Mouse (Mus musculus): ENCODE data around the gene Tfeb. TPM values are rescaled to one million over a fixed set of nuclear protein-coding genes. Genes with fewer than 3 reads are reported as not detected.

The Tfeb gene
- 30.7 and 37.8 TPM in 2 replicates for polyA plus RNA-seq (2015; fragmentation: Nextera tagmentation; extraction: Ambion mirVana)

DNA sequence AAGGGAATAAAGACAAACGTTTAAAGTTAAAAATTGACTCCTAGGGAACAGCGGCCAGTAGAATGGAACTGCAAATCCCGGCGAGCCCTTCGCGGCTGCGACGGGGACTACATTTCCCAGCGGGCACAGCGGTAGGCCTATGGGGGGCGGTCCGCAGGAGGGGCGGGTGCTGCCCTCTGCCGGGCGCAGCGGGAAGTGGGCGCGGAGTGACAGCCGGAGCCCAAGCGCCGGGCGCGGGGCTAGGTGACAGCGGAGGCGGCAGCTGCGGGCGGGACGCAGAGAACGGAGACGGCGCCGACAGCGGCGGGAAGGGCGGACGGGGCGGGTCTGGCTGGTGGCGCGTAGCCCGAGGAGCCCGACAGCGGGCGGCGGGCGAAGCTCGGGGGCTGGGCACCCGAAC is at the start of gene Tfeb:
Tfeb (plus strand) TSS at position 175 of the 400 bp plus-strand sequence.
- Histone ChIP-seq H3K4me2 (ENCODE audit: low read depth, low read length) (peak within 1 kb of the TSS; percentile 94), H3K9me3 (ENCODE audit: control insufficient read depth, low read length) (no peaks in the 10 kb centered on the region), H3K4me3 (ENCODE audit: low read length) (peak within 1 kb of the TSS; percentile 77), H3K4me1 (ENCODE audit: control insufficient read depth, insufficient read depth, low read length) (peaks cover 24% of the 10 kb centered on the region), H3K36me3 (ENCODE audit: control insufficient read depth, insufficient read depth, low read length) (no peaks in the 10 kb centered on the region), H3K9ac (ENCODE audit: low read depth, low read length) (peak within 1 kb of the TSS; percentile 80), H3K27ac (ENCODE audit: low read length) (peak within 1 kb of the TSS; percentile 94), H3K27me3 (replicated peaks; ENCODE audit: control insufficient read depth, insufficient read depth, low read length) (no peaks in the 10 kb centered on the region)
- ATAC-seq: peak; percentile 67
- WGBS: under 1% methylated on average over 45 of the region's 47 CpGs

DNA sequence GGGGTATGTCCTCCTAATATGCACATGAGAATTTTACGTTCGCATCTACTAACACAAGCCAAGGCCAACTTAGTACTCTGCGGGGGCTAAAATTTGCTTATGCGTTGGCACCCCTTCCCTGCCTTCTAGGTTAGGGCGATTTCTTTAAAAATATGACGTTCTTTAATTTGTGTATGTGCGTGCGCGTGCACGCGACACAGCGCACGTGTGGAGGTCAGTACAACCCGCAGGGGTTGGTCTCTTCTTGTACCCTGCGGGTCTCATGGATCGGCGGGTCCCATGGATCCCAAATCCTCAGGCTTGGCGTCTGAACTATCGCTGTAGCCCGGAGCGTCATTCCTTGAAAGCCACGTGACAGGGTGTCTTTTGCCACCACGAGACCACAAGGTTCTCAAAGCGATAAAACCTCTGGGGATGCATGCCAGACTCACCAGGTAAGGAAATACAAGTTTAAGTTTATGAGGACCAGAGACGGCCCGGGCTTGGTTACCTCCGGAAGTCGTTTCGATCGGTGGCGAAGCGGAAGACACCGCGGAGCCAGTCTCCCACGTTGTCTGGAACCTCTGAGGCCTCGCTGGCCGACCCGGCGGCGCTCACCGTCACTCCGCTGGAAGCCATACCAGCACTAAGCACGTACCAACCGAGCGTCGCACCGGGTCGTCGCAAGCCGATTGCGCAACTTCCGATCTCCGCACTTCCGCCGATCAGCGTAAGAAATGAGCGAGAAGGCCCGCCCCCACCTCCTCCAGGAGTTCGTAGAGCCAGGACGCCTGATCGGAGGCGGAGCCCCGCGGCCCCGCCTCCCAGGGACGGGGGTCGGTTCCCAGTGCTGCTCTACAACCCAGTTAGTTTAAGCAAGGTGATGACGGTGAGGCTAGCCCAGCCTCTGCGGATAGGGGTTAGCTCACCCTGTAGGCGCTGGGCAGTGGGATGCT is 49.2 kb upstream of the Tfeb start:
- under 1% methylated on average over 70 of the region's 70 CpGs for WGBS
- peak; percentile 89 for ATAC-seq
- Histone ChIP-seq H3K9ac (ENCODE audit: low read depth, low read length) (peak overlapping the region; percentile 86), H3K9me3 (ENCODE audit: control insufficient read depth, low read length) (no peaks in the 10 kb centered on the region), H3K27me3 (replicated peaks; ENCODE audit: control insufficient read depth, insufficient read depth, low read length) (no peaks in the 10 kb centered on the region), H3K4me3 (ENCODE audit: low read length) (peak overlapping the region; percentile 91), H3K4me2 (ENCODE audit: low read depth, low read length) (peak overlapping the region; percentile 97), H3K27ac (ENCODE audit: low read length) (peak overlapping the region; percentile 87), H3K36me3 (ENCODE audit: control insufficient read depth, insufficient read depth, low read length) (0 out of 2 replicates have a peak, but pooled peaks cover 7% of the 10 kb centered on the region), H3K4me1 (ENCODE audit: control insufficient read depth, insufficient read depth, low read length) (peaks cover 10% of the 10 kb centered on the region; the same call in 1 of the 2 replicates)

DNA sequence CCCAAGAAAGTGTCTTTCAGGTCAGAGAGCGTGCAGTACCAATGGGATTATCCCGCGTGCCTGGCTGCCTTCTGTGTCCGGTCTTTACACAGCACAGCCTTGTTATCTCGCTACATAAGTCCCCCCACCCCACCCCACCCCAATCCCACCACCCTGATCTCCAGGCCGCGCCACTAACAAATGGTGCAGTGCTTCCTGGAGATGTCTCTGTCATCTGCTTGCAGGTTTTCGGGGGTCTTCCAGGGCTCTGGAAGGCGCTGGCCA is 48.6 kb upstream of the Tfeb start, which contains the start of gene Tomm6:
Tomm6 (minus strand) TSS at position 43 of the 264 bp plus-strand sequence.
- H3K4me3 ChIP-seq (ENCODE audit: low read length): peak within 1 kb of the TSS; percentile 91
- no peaks in the 10 kb centered on the region for H3K27me3 ChIP-seq (replicated peaks; ENCODE audit: control insufficient read depth, insufficient read depth, low read length)
- ATAC-seq: no peak
- H3K36me3 ChIP-seq (ENCODE audit: control insufficient read depth, insufficient read depth, low read length): 0 out of 2 replicates have a peak, but pooled peaks cover 7% of the 10 kb centered on the region
- WGBS: 1% methylated on average over 9 of the region's 9 CpGs
- peak within 1 kb of the TSS; percentile 86 for H3K9ac ChIP-seq (ENCODE audit: low read depth, low read length)
- H3K4me2 ChIP-seq (ENCODE audit: low read depth, low read length): peak within 1 kb of the TSS; percentile 97
- H3K27ac ChIP-seq (ENCODE audit: low read length): peak within 1 kb of the TSS; percentile 87
- H3K9me3 ChIP-seq (ENCODE audit: control insufficient read depth, low read length): no peaks in the 10 kb centered on the region
- peaks cover 10% of the 10 kb centered on the region; the same call in 1 of the 2 replicates for H3K4me1 ChIP-seq (ENCODE audit: control insufficient read depth, insufficient read depth, low read length)

DNA sequence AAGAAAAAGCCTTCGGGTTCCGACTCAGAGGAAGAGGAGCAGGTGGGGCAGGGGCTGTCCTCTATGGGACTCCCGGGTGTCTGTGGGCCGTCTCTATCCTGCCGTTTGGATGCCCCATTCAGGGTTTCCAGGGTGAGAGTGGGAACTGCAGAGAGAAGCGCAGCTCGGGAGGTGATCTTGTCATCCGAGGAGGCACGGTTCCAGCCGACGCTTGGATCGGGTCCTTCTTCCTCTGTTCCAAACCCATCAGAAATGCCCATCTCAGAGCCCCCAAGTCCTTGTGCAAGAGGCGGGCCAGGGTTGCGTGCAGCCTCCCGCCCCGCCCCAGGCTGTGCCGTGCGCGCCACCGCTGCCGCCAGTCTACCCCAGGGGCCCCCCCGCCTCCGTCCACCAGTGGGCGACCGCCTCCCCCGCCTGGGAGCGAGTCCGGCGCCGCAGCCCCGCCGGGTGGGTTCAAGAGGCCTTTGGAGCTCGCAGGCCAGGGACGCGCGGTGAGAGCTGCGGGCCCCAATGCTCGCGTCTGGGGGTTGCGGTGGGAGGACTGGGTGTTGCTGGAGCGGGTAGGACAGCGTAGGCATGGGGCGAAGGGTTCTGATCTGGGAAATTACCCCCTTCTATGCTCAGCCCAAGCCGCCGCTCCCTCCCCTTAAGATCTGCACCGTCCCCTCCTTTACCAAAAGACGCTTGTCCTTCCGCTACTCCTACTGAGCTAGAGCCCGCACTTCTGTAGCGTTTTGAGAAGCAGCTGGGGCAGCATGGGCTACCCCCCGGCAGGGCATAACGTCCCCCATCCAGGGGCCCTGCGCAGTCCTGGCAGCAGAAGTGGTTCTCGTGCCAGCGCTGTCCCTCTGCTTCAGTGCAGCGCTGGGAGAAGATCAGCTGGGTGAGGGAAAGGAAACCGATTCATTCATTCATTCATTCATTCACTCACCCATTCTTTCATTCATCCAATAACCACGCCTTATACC is 47.9 kb upstream of the Tfeb start, which contains the start of gene Frs3:
Frs3 (plus strand) TSS at position 423 of the 968 bp plus-strand sequence.
- Histone ChIP-seq H3K9ac (ENCODE audit: low read depth, low read length) (peak within 1 kb of the TSS; percentile 86), H3K9me3 (ENCODE audit: control insufficient read depth, low read length) (no peaks in the 10 kb centered on the region), H3K27me3 (replicated peaks; ENCODE audit: control insufficient read depth, insufficient read depth, low read length) (no peaks in the 10 kb centered on the region), H3K36me3 (ENCODE audit: control insufficient read depth, insufficient read depth, low read length) (0 out of 2 replicates have a peak, but pooled peaks cover 7% of the 10 kb centered on the region), H3K4me2 (ENCODE audit: low read depth, low read length) (peak within 1 kb of the TSS; percentile 97), H3K4me1 (ENCODE audit: control insufficient read depth, insufficient read depth, low read length) (peaks cover 10% of the 10 kb centered on the region; the same call in 1 of the 2 replicates), H3K4me3 (ENCODE audit: low read length) (peak within 1 kb of the TSS; percentile 91), H3K27ac (ENCODE audit: low read length) (peak within 1 kb of the TSS; percentile 87)
- 2% methylated on average over 58 of the region's 58 CpGs for WGBS
- ATAC-seq: peak; percentile 65

DNA sequence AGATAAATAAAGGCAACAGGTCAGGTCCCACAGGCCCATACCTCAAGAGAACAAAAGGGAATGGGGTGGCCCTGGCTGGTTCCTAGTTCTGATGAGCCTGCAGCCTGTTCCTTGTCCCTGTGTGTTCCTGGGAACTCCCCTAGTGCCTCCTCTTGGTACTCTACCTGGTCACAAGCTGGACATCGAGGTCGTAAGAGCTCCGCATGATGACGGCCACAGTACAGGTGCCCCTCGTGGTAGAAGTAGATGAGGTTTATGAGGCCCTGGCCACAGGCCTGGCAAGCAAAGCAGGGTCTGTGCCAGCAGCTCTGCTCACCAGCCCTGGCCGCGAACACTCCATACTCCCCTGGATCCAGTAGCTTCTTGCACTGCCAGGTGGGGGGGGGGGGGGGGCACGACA is 46.9 kb upstream of the Tfeb start:
- Histone ChIP-seq H3K9ac (ENCODE audit: low read depth, low read length) (0 out of 2 replicates have a peak overlapping the region, but pooled peaks have one; percentile 3), H3K27ac (ENCODE audit: low read length) (no peak overlapping the region), H3K36me3 (ENCODE audit: control insufficient read depth, insufficient read depth, low read length) (0 out of 2 replicates have a peak, but pooled peaks cover 4% of the 10 kb centered on the region), H3K9me3 (ENCODE audit: control insufficient read depth, low read length) (no peaks in the 10 kb centered on the region), H3K4me3 (ENCODE audit: low read length) (no peak overlapping the region), H3K4me1 (ENCODE audit: control insufficient read depth, insufficient read depth, low read length) (peaks cover 13% of the 10 kb centered on the region; the same call in 1 of the 2 replicates), H3K27me3 (replicated peaks; ENCODE audit: control insufficient read depth, insufficient read depth, low read length) (no peaks in the 10 kb centered on the region), H3K4me2 (ENCODE audit: low read depth, low read length) (no peak overlapping the region)
- 84% methylated on average over 8 of the region's 8 CpGs for WGBS
- no peak for ATAC-seq

DNA sequence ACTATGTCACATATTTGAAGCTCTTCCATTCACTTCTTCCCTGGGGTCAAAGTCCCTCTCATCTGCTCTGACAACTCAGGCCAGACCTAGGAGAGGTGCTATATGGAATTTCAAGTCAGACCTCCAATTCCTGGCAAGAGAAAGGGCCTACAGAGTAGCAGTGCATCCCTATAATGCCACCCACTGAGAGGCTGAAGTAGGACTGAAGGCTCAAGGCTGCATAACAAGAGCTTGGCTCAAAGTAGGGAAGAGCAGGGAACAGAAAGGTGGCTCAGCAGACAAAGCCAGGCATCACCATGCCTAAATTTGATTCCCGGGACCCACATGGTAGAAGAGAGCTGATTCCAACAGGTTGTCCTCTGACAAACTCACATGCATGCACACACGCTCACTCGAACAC is 45.2 kb upstream of the Tfeb start:
- WGBS: 92% methylated on average over 3 of the region's 3 CpGs
- Histone ChIP-seq H3K4me1 (ENCODE audit: control insufficient read depth, insufficient read depth, low read length) (peaks cover 12% of the 10 kb centered on the region; the same call in 1 of the 2 replicates), H3K27ac (ENCODE audit: low read length) (no peak overlapping the region), H3K27me3 (replicated peaks; ENCODE audit: control insufficient read depth, insufficient read depth, low read length) (no peaks in the 10 kb centered on the region), H3K9me3 (ENCODE audit: control insufficient read depth, low read length) (no peaks in the 10 kb centered on the region), H3K9ac (ENCODE audit: low read depth, low read length) (no peak overlapping the region), H3K4me3 (ENCODE audit: low read length) (no peak overlapping the region), H3K4me2 (ENCODE audit: low read depth, low read length) (no peak overlapping the region), H3K36me3 (ENCODE audit: control insufficient read depth, insufficient read depth, low read length) (no peaks in the 10 kb centered on the region)
- no peak for ATAC-seq

DNA sequence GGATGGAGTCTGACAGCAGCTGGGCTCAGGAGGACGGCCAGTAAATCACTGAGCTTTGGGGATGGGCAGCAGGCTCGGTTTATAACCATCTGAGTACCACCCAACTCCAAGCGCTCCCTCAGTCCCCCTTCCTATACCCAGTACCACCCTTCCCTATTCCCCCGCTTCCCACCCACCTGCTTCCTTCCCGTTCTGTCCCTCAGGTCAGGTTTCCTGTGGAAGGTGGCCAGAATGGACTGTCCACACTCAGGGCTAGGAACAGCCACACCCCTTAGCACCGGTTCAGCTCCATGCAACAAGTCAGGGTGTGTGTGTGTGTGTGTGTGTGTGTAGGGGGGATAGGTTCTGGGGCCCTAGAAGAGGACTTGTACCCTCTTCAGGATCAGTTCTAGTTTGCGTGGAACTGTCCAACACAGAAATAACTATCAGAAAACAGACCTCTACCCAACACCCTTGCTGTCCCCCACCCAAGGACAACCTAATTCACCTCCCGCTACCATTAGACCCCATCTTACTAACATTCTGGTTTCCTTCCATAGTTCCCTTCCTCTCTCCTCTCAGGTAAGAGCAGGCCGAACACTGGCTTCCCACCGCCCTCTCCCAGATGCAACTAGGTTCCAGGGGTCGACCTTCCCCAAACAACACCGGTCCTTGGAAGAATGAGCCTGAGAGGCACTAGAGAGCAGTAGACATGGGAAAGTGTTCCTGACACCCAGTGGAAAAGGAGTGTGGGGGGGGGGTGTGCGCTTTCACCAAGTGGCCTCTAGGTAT is 43.0 kb upstream of the Tfeb start:
- H3K27me3 ChIP-seq (replicated peaks; ENCODE audit: control insufficient read depth, insufficient read depth, low read length): no peaks in the 10 kb centered on the region
- peak overlapping the region; percentile 81 for H3K4me2 ChIP-seq (ENCODE audit: low read depth, low read length)
- no peaks in the 10 kb centered on the region for H3K36me3 ChIP-seq (ENCODE audit: control insufficient read depth, insufficient read depth, low read length)
- 38% methylated on average over 13 of the region's 13 CpGs for WGBS
- no peaks in the 10 kb centered on the region for H3K9me3 ChIP-seq (ENCODE audit: control insufficient read depth, low read length)
- peaks cover 6% of the 10 kb centered on the region; the same call in 1 of the 2 replicates for H3K4me1 ChIP-seq (ENCODE audit: control insufficient read depth, insufficient read depth, low read length)
- no peak for ATAC-seq
- H3K4me3 ChIP-seq (ENCODE audit: low read length): peak overlapping the region; percentile 75
- no peak overlapping the region for H3K27ac ChIP-seq (ENCODE audit: low read length)
- H3K9ac ChIP-seq (ENCODE audit: low read depth, low read length): peak overlapping the region; percentile 84

DNA sequence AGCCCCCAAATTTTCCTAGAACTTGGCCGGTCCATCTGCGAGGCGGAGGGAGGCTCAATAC is 42.6 kb upstream of the Tfeb start, which contains the start of gene Gm21981:
Gm21981 (minus strand) TSS at position 14 of the 61 bp plus-strand sequence.
- peaks cover 5% of the 10 kb centered on the region; the same call in 1 of the 2 replicates for H3K4me1 ChIP-seq (ENCODE audit: control insufficient read depth, insufficient read depth, low read length)
- no peaks in the 10 kb centered on the region for H3K27me3 ChIP-seq (replicated peaks; ENCODE audit: control insufficient read depth, insufficient read depth, low read length)
- peak within 1 kb of the TSS; percentile 81 for H3K4me2 ChIP-seq (ENCODE audit: low read depth, low read length)
- no peak for ATAC-seq
- WGBS: 2% methylated on average over 3 of the region's 3 CpGs
- no peaks in the 10 kb centered on the region for H3K36me3 ChIP-seq (ENCODE audit: control insufficient read depth, insufficient read depth, low read length)
- peak within 1 kb of the TSS; percentile 45; the same call in 1 of the 2 replicates for H3K27ac ChIP-seq (ENCODE audit: low read length)
- H3K9ac ChIP-seq (ENCODE audit: low read depth, low read length): peak within 1 kb of the TSS; percentile 84
- peak within 1 kb of the TSS; percentile 75 for H3K4me3 ChIP-seq (ENCODE audit: low read length)
- H3K9me3 ChIP-seq (ENCODE audit: control insufficient read depth, low read length): no peaks in the 10 kb centered on the region

All from intestine, embryonic 16.5 days (tissue).